ENCODE assay signal across 8 mouse cellular contexts in genomic region chr7:140903212-140903611, GRCm38 (mm10). TPM values are rescaled to one million over a fixed set of nuclear protein-coding genes. Genes with fewer than 3 reads are reported as not detected.
DNase-seq lines count a peak whose midpoint lies in the region; ATAC-seq and TF ChIP-seq lines count a peak whose summit lies in the region.

No protein-coding gene starts in this region.

- no peak overlapping the region for H3K27ac ChIP-seq in bone marrow, adult 2 months (ENCODE audit: control insufficient read depth, insufficient read depth, low read depth, low read length, poor library complexity)
- no peak overlapping the region for H3K27ac ChIP-seq in embryonic facial prominence, embryonic 15.5 days (replicated peaks)
- no peak overlapping the region for H3K27ac ChIP-seq in layer of hippocampus, adult 2 months
- H3K27ac ChIP-seq in lung, embryonic 15.5 days: no peak overlapping the region

- 0 out of 2 replicates have a peak, but pooled peaks have one; percentile 6 for ATAC-seq in embryonic facial prominence, embryonic 15.5 days (ENCODE audit: insufficient number of reproducible peaks, low FRiP score, low TSS enrichment, low read depth)
- ATAC-seq in lung, embryonic 15.5 days (ENCODE audit: borderline replicate concordance, extremely low read depth, low FRiP score, low TSS enrichment): 0 out of 2 replicates have a peak, but pooled peaks have one; percentile 35

- TF ChIP-seq POLR2A in bone marrow, adult 2 months (IDR thresholded peaks at IDR 0.05; ENCODE audit: borderline replicate concordance, control insufficient read depth, low read depth, low read length): no peak

- no peak overlapping the region for H3K4me2 ChIP-seq in embryonic facial prominence, embryonic 15.5 days (replicated peaks)
- H3K4me2 ChIP-seq in lung, embryonic 15.5 days: no peak overlapping the region

- H3K36me3 ChIP-seq in embryonic facial prominence, embryonic 15.5 days: peaks cover 7% of the 10 kb centered on the region
- peaks cover 10% of the 10 kb centered on the region; the same call in 1 of the 2 replicates for H3K36me3 ChIP-seq in lung, embryonic 15.5 days

- no peak overlapping the region for H3K9ac ChIP-seq in embryonic facial prominence, embryonic 15.5 days
- no peak overlapping the region for H3K9ac ChIP-seq in lung, embryonic 15.5 days

- no peaks in the 10 kb centered on the region for H3K4me1 ChIP-seq in bone marrow, adult 2 months (ENCODE audit: control insufficient read depth, insufficient read depth, low read length)
- H3K4me1 ChIP-seq in embryonic facial prominence, embryonic 15.5 days: no peaks in the 10 kb centered on the region
- H3K4me1 ChIP-seq in lung, embryonic 15.5 days: 0 out of 2 replicates have a peak, but pooled peaks cover 2% of the 10 kb centered on the region

- intact Hi-C loops in heart, postnatal 14 days (cut with DNase I): loop anchor here (1.0 kb wide), 1 partner anchor 58 kb away; the partner anchor contains the start of gene Scgb1c1

- H3K27me3 ChIP-seq in embryonic facial prominence, embryonic 15.5 days: no peaks in the 10 kb centered on the region
- H3K27me3 ChIP-seq in lung, embryonic 15.5 days: no peaks in the 10 kb centered on the region

- H3K4me3 ChIP-seq in bone marrow, adult 2 months (replicated peaks; ENCODE audit: control insufficient read depth, low read depth, low read length): no peak overlapping the region
- no peak overlapping the region for H3K4me3 ChIP-seq in embryonic facial prominence, embryonic 15.5 days (replicated peaks)
- no peak overlapping the region for H3K4me3 ChIP-seq in layer of hippocampus, adult 2 months
- no peak overlapping the region for H3K4me3 ChIP-seq in lung, embryonic 15.5 days

- 24% methylated on average over 13 of the region's 13 CpGs for WGBS in bone marrow, adult 2 months
- WGBS in embryonic facial prominence, embryonic 15.5 days: 24% methylated on average over 13 of the region's 13 CpGs
- WGBS in lung, embryonic 15.5 days: 24% methylated on average over 13 of the region's 13 CpGs

- peak; percentile 78 for DNase-seq in CD4-positive, CD25-positive, alpha-beta regulatory T cell, adult 2 months (ENCODE audit: low read depth, low spot score)
- peak; percentile 86 to 92 for DNase-seq in heart, postnatal 14 days
- DNase-seq in layer of hippocampus, adult 2 months (ENCODE audit: low spot score in 2 of 2): peak; percentile 44 to 86
- peak; percentile 84 for DNase-seq in ovary, postnatal 10 days (ENCODE audit: low spot score)
- peak; percentile 82 for DNase-seq in thymus, postnatal 14 days

- no peaks in the 10 kb centered on the region for H3K9me3 ChIP-seq in embryonic facial prominence, embryonic 15.5 days (replicated peaks)
- no peaks in the 10 kb centered on the region for H3K9me3 ChIP-seq in lung, embryonic 15.5 days

- peak; percentile 93 for TF ChIP-seq CTCF in bone marrow, adult 2 months (IDR thresholded peaks at IDR 0.05; ENCODE audit: control insufficient read depth, insufficient read depth, low read length)
- peak; percentile 99 for TF ChIP-seq CTCF in layer of hippocampus, adult 2 months (conservative IDR thresholded peaks at IDR 0.05)

RNA-seq across cellular contexts. Expression of gene Cox8b, which starts 3.0 kb away (rescaled TPM):
- not detected in 2 replicates for polyA plus RNA-seq in bone marrow, adult 2 months (2011; ENCODE audit: insufficient read depth, insufficient read length, low replicate concordance, missing spikeins)
- 23.3 and 34.9 TPM in 2 replicates for polyA plus RNA-seq in embryonic facial prominence, embryonic 15.5 days (2015; fragmentation: Nextera tagmentation; extraction: Ambion mirVana)
- total RNA-seq in heart, postnatal 14 days (2021): 1,000 to 10,000 TPM; 2,004 to 2,091 TPM
- total RNA-seq in layer of hippocampus, adult 2 months (2021): 1 to 10 TPM in 1 of 2 experiments, not detected in 1; 1.3 TPM
- polyA plus RNA-seq in lung, embryonic 15.5 days (2015; fragmentation: Nextera tagmentation; extraction: Ambion mirVana): 6.2 and 8.5 TPM in 2 replicates

RNA-seq across cellular contexts. Expression of gene Nlrp6, which starts 17.5 kb away (rescaled TPM):
- 1.9 and 3.1 TPM in 2 replicates for polyA plus RNA-seq in bone marrow, adult 2 months (2011; ENCODE audit: insufficient read depth, insufficient read length, low replicate concordance, missing spikeins)
- polyA plus RNA-seq in embryonic facial prominence, embryonic 15.5 days (2015; fragmentation: Nextera tagmentation; extraction: Ambion mirVana): 0.07 and 0.25 TPM in 2 replicates
- not detected for total RNA-seq in heart, postnatal 14 days (2021)
- total RNA-seq in layer of hippocampus, adult 2 months (2021): under 1 TPM; 0.27 to 0.51 TPM
- polyA plus RNA-seq in lung, embryonic 15.5 days (2015; fragmentation: Nextera tagmentation; extraction: Ambion mirVana): 0.26 and 0.72 TPM in 2 replicates

RNA-seq across cellular contexts. Expression of gene Sirt3, which starts 21.1 kb away (rescaled TPM):
- 13.1 and 27.0 TPM in 2 replicates for polyA plus RNA-seq in bone marrow, adult 2 months (2011; ENCODE audit: insufficient read depth, insufficient read length, low replicate concordance, missing spikeins)
- polyA plus RNA-seq in embryonic facial prominence, embryonic 15.5 days (2015; fragmentation: Nextera tagmentation; extraction: Ambion mirVana): 25.1 and 27.4 TPM in 2 replicates
- total RNA-seq in heart, postnatal 14 days (2021): 10 to 100 TPM; 54.6 to 56.2 TPM
- 10 to 100 TPM; 69.2 to 73.2 TPM for total RNA-seq in layer of hippocampus, adult 2 months (2021)
- polyA plus RNA-seq in lung, embryonic 15.5 days (2015; fragmentation: Nextera tagmentation; extraction: Ambion mirVana): 22.8 and 22.9 TPM in 2 replicates

RNA-seq across cellular contexts. Expression of gene Psmd13, which starts 21.4 kb away (rescaled TPM):
- 239 and 252 TPM in 2 replicates for polyA plus RNA-seq in bone marrow, adult 2 months (2011; ENCODE audit: insufficient read depth, insufficient read length, low replicate concordance, missing spikeins)
- polyA plus RNA-seq in embryonic facial prominence, embryonic 15.5 days (2015; fragmentation: Nextera tagmentation; extraction: Ambion mirVana): 206 and 209 TPM in 2 replicates
- total RNA-seq in heart, postnatal 14 days (2021): 10 to 100 TPM; 92.6 to 92.8 TPM
- 100 to 1,000 TPM; 111 to 113 TPM for total RNA-seq in layer of hippocampus, adult 2 months (2021)
- polyA plus RNA-seq in lung, embryonic 15.5 days (2015; fragmentation: Nextera tagmentation; extraction: Ambion mirVana): 243 and 252 TPM in 2 replicates

RNA-seq across cellular contexts. Expression of gene Pgghg, which starts 38.0 kb away (rescaled TPM):
- 6.9 and 13.3 TPM in 2 replicates for polyA plus RNA-seq in bone marrow, adult 2 months (2011; ENCODE audit: insufficient read depth, insufficient read length, low replicate concordance, missing spikeins)
- polyA plus RNA-seq in embryonic facial prominence, embryonic 15.5 days (2015; fragmentation: Nextera tagmentation; extraction: Ambion mirVana): 26.3 and 29.0 TPM in 2 replicates
- 1 to 10 TPM; 7.4 to 7.7 TPM for total RNA-seq in heart, postnatal 14 days (2021)
- total RNA-seq in layer of hippocampus, adult 2 months (2021): 1 to 10 TPM; 4.0 to 7.1 TPM
- polyA plus RNA-seq in lung, embryonic 15.5 days (2015; fragmentation: Nextera tagmentation; extraction: Ambion mirVana): 18.7 and 21.0 TPM in 2 replicates
